Mouse (Mus musculus) adipocyte (in vitro differentiated cells): ENCODE data around the gene Gigyf1.

Experiments
- DNase-seq: peaks from one replicate; pipeline ENCODE4 v3.0.0-alpha.2; 2016; ENCODE audit warnings: low spot score

Gene Gigyf1

GRCm38 (mm10) chr5:137570691-137571586, 52.6 kb downstream of the Gigyf1 start:
- no peak for DNase-seq

- DNase-seq = no peak
Observed at GRCm38 (mm10) chr5:137574470-137574901, 56.1 kb downstream of the Gigyf1 start.
